Mouse (Mus musculus): Measurements from ENCODE around the gene Blzf1.

Blzf1 gene

DNA sequence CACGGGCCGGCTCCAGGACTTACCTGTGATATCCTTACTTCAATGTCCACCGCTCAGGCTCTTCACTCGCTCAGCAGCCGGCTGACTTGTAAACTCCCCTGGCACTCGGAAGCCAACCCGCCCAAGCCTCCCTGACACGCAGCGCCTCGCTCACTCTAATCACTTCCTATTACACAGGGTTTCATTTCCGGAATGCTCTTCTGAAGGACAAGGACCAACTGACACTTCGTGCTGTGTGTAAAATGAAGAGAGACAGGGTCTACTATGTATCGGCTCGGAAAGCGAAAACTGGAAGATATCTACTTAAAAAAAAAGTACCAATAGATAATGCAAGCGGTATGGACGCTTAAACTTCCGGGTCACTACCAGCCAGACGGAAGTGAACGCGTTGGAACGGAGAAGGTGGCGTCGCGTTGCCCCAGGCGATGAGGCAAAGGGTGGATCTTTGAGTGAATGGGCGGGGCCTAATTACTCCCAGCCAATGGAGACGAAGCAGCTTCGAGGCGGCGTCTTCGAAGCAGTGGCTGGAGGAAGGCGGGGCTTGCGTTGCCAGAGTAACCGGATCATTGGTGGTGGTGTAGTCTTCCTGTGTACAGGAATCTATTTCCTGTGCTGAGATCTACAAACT is at the start of gene Blzf1:
Blzf1 (minus strand) TSS at position 366 of the 628 bp plus-strand sequence.
- DNase-seq: peak; percentile 98

DNA sequence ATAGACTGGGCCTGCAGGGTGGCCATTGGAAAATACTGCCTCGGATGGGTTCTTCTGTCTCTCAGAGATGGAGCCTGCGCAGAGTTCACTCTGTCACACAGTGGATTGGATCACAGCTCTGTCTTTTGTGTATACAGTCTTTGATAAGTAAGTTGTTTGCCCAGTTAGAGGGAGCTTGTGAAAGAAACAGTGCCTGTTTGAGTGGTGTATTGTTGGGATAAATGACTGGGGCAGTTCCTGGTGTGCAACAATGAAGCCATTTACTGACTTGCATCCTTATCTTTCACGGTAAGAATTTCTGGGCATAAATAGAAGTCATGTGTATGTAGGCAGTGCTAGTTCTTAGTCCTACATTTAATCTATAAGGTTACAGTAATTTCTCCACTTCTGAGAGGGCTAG is 46.2 kb upstream of the Blzf1 start:
- no peak for DNase-seq

DNA sequence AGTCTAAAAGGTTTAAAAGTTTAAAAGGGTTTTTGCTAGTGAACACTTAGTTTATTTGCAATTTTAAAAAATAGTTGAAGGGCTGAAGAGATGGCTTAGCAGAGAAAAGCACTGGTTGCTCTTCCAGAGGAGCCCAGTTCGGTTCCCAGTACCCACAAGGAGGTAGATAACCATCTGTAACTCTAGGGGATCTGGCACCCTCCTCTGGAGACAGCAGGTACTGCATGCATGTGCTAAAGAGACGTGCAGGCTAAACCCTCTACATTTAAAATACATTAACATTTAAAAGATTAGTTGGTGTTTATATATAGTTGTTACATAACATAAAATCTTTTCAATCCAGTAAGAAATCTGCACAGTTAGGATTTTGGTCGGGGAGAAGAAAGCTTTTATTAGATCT is 34.9 kb upstream of the Blzf1 start:
- peak; percentile 19 for DNase-seq

DNA sequence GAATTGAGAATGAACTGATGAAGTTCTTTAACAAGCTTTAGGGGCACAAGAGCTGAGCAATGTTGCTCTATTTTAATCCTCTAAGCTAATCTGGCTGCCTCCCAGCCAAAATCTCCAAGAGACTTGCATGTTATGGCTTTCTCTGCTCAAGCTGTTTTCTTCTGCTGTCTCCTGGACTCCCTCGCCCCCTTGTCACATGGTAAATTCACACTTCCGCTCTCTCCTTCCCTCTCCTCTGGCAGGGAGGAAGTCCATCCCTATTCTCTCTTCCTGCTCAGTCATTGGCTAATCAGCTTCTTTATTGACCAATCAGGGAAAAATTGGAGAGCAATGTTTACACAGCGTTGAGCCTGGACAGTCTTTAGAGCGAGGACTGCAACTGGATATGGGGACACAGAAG is 28.6 kb upstream of the Blzf1 start:
- DNase-seq: no peak

DNA sequence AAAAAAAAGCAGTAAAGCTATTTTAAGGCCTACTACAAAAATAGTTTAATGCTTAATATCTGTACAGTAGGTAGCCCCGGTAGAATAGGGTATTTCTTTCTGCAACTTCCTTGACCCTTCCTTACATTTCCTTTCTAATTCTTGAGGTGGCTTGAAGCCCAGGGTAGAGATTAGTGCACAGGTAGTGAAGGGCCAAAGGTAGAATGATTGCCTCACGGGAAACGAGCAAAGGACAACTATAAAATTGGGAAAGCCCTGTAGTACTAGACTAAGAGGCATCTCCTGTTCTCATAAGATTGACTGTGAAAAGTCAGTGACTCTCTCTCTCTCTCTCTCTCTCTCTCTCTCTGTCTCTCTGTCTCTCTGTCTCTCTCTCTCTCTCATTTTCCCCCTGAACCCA is 28.1 kb upstream of the Blzf1 start:
- no peak for DNase-seq

DNA sequence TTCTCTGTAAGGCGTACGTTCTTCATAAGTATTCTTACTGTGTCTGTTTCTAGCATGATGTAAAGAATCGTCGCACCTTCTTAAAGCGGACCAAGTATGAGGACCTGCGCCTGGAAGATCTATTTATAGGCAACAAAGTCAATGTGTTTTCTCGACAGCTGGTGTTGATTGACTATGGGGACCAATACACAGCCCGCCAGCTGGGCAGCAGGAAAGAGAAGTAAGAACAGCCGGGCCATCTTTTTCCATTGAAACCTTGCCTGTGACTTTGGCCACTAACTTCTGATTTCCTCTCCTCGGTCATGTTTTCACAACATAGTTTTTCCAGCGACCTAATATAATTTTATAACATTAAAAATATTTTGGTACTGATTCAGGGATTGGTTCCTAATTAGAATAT is 25.3 kb upstream of the Blzf1 start:
- no peak for DNase-seq

DNA sequence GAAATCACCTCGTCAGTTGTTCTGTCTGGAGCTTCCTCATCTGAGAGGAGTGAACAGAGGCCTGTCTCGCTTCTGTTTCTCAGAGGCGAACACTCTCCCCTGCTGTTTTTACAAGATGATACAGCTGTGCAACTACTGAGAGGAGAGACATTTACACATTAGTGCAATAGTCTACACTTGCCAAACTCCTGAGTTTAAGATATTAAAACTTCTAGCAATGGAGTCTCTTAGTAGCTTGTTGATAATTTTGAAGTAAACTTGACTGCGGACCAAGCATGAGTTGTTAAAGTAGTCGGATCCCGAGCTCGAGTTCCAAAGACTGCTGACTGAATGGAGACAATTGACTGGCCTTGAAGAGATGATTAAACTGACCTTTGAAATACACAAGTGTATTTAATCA is 20.5 kb upstream of the Blzf1 start:
- DNase-seq: no peak

DNA sequence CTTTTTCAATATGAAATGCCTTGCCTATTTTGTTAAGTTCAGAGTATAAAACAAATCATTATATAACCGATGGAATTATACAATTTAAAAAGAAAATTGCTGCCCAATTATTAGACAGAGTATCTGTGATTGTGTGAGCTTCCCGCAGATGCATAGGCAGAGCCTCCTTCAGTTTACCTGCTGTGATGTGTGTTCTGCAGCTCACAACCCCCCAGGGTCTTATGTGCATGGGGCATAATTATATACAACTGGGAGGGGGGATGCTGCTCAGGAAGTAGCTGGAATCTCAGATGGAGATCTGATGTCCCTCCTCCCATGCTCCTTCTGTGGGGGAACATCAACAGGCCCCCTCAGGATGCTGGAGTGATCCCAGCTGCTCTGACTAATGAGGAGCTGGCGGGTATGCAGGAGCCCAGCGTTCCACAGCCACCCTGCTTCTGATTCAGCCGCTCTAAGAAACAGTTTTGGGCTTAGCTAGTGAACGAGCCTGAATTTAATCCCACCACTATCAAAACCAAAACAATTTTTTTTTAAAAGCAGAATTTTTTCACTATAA is 19.4 kb upstream of the Blzf1 start:
- DNase-seq: no peak

DNA sequence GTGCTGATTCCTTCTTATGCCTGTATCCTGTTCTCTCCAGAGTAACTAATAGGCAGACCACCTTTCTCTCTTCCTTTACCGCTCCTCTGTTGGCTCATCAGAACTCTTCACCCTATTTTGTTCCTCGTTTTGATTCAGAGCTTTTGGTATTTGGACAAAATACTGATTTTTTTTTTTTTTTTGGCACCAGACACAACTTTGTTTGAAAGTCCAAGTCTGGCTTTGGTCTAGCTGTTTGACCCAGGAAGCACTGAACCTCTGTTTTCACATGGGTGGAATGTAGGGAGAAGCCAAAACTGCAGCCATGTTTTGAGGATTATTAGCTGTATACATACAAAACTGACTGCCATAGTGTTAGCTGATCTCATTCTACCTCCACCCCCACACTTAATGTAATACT is 17.6 kb upstream of the Blzf1 start:
- DNase-seq: no peak

DNA sequence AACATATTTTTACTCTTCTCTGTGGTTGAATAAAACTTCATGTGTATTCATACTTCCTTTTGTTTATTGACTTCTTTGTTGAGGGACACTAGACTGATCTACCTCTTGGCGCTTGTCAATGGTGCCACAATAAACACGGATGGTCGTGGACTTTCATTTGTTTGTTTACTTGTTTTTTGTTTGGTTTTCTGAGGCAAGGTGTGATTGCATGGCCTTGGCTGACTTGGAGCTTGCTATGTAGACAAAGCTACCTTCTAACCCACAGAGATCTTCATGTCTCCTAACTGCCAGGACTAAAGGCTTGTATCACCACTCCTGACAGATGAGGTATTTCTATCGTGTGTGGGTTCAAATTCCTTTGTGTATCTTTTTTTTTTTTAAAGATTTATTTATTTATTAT is 16.9 kb upstream of the Blzf1 start:
- no peak for DNase-seq

DNA sequence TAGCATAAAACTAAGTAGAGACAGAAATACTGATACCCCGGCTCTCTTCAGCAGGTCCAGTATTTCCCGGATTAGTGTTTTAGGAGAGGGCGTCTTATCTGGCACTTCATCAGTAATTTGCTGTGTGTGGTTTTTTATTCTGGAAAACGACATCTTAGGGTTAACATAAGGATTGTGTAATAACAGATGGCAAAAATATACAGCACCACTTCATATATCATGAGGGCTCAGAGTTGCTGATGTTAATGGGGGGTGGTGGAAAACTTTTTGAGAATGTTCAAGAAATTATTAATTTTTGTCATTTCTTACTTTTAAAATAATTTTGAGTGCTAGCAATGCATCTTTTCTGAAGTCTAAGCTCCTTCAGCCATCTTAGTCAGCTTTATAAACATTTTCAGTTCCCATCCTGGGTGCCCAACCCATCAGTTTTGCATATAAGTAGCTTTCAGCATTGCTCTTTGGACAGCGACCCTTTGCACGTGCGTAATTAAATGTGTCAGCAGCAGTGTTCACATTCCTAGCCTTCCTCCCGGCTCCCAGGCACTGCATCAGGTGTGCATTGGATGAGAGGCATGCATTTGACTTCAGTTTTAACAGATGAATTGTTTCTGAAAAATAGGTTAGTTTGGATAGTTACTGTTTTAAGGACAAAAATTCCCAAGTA is 15.8 kb upstream of the Blzf1 start:
- no peak for DNase-seq

DNA sequence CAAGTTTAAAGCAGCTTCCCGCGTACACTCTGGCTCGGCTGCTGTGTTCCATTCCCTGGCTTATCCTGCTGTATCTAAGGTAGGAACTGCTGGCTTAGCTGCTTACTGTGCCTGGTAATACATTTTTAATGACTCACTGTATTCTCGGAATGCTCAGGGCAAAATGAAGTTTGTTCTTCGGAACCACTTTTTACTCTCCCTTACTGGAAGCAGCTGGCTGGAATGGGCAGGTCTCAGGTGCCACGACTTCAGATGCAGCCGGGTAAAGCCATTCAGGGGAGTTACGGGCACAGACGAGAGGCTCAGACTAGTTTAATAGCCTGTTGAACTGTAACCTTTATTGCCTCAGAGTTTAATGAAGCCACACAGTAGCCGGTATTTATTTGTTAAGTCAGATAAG is 14.1 kb upstream of the Blzf1 start:
- DNase-seq: no peak

DNA sequence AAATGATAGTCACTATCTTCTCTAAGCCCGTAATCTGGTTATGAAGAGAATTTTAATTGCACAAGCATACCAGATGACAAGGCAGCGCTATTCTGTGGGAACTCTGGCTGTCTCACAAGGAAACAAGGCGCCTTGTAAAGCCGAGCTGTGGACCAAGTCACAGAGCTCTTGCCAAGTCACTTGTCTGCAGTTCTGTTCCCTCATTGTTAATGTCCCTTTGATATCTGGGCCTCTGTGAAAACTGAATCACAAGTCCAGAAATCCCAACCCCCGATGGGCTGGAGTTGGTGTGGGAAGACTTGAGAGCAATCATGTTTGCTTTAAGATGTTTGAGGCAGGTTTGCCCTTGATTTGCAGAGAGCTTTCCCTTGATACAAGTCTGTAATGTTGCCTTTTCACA is 13.4 kb upstream of the Blzf1 start:
- no peak for DNase-seq

DNA sequence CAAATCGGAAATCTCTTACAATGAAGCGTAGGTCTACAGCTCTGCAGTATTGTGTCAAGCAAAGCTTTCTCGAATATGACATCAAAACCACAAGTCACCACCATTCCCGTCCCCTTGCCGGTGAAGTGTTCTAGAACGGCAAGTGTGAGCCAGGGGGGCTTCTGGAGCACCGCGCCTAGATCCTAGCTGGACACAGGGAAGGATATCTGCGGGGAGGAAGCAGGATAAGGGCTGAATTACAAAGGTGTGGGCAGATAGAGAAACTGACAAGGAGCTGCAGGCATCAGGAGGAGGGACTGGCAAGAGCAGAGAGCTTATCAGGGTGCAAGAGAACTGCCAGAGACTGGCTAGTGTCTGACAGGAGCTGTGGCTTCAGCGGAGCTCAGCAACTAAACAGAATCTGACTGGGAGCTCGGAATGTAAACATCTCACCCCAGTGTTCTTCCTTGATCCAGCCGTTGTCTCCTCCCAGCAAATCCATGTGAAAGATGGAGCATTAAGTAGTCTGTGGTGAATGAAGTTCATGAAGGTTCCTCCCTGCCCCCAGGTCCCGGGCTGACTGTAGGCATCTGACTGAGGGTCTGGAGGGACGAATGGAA is 12.4 kb upstream of the Blzf1 start:
- peak; percentile 29 for DNase-seq

DNA sequence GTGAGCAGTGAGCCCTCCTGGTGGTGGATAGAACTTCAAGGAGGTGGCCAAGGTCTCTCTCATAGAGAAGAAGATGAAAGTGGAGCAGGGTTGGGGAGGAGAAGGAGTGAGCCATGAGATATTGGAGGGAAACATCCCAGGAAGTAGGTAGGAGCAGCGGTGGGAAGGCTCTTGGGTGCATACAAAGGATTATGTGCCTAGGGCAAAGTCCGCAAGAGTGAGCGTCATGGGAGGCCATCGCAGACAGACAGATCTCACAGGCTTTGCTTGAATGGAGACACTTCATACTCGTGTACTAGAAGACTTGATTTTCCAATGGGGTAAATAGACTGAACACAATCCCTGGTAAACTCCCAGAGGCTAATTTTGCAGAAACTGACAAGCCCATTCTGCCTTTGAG is 11.2 kb upstream of the Blzf1 start:
- no peak for DNase-seq

DNA sequence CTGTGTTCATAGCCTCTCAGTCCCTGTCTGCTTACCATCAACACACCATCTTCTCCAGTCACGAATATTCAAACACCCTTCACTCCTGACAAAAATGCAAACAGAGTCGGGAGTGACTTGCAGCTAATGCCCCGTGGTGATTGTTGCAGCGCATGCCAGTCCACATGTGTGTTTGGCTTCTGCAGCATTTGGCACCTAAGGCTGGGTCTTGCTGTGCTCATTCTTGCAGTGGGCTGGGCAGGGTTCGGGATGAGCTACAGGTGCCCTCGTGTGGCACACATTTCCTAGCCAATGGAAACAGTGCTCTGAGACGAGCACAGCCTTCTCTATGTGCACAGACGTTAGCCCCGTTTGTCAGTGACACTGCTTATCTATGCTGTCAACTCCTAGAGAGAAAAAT is 10.0 kb upstream of the Blzf1 start:
- no peak for DNase-seq

DNA sequence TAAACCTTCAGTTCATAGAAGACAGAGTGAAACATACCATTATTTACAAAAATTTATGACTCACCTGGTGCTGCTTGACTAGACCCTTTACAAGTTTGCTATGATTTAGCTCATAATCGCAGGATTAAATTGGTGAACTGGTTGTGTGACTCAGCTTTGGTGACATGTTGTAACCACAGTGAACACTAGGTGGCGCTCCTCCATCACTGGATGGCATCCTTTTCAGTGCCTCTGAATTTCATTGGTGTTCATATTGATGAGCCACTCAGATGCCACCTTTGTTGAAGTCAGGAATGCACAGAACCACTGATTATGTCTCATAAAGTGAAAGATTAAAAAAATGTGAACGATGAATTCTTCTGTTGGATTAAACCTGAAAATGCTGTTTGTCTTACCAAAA is 9.4 kb upstream of the Blzf1 start:
- peak; percentile 77 for DNase-seq

DNA sequence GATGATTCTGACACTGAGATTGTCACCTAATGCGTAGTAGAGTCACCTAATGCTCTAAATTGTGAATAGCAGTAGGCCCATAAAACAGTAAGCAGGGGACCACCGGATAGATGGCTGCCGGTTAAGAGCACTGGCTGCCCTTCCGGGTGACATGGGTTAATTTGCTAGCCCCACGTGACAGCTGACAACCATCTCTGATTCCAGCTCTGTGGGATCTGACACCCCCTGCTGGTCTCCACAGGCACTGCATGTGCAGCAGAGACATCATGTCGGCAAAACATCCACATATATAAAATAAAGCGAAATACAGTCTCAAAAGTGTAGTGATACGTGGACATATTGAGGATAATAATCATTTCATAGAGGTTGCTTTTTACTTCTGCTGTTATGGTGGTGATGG is 8.0 kb upstream of the Blzf1 start:
- DNase-seq: peak; percentile 49

DNA sequence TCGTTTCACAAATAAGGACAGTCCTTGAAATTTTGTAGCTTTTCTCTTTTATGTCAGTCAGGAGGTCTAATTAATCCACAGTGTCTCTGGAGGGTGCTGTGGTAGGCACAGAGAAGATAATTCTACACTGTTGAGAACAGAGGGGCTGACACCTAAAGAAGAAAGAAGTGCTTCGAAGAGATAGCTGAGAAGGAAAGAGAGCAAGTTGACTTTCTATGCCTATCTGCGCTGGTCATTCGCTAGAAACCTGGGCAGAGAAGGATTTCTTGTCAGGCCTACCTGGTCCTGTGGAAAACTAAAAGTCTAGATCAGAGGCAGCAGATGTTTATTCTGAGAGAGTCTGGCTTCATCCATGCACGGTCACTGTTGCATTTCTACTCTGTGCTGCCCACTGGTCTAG is 6.8 kb upstream of the Blzf1 start:
- DNase-seq: no peak

DNA sequence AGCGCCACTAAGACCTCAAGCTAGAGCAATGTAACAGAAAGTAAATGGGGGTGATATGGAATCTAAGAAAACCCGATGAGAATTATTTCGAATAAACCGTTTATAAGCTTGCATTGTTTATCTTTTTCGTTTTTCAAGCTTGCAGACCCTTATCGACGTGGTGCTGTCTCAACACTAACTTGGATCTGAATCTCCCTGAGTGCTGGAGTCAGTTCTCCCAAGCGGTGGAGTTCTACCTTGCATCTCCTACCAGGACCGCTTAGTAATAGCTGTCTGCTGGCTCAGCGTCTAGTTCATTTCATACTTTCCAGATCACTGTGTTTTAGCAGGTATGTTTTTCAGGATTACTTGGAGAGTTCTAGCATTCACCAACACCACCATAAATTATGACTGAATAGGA is 633 bp upstream of the Blzf1 start:
- DNase-seq: no peak

DNA sequence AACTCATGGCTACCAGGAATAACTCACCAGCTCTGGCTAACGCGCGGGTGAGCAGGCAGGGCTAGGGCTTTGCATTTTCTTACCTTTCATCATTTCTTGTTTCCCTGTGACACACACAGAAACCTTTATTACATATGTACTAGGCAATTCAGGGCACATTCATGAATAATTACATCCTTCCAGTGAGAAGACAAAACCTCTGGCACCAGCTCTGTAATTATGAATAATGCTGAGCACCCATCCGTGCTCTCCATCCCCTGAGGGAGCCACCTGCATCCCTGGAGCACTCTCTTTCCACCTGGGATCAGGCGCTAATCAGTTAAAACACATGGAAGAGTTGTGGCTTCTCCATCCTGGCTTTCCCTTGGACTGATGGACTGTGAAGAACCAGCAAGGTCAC is 3.5 kb downstream of the Blzf1 start, which contains the start of gene Nme7:
Nme7 (plus strand) TSS at position 301 of the 400 bp plus-strand sequence.
- DNase-seq: no peak

DNA sequence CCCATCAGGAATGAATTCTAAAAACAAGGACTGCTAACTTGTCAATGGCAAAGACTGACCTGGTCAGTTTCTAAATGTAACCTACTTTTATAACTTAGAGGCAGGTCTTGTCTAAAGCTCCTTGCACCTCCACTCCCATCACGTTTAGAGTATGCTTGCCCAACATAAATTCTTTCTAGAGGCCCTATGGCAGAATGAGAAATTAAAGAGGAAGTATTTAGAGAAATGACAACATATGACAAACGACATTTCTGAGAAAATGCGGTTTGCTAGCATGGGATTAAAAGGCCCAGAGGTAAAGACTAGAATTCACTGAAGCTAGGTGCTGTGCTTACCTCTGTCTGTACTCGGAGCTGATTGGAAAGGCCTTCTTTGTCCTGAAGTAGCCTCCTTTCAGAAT is 5.3 kb downstream of the Blzf1 start:
- no peak for DNase-seq

DNA sequence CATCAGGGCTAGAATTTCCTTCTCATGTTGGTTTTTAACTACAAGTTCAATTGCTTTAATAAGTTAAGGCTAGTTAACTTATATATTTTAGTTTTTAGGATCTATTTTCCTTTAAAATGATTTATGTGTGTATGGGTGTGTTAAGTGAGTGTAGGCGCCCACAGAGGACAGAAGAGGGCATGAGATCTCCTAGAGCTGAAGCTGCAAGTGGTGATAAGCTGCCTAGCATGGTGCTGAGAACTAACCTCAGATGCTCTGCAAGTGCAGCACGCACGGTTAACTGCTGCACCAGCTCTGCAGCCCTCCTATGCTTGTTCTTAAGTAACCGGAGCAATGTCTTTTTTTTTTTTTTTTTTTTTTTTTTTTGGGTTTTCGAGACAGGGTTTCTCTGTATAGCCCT is 10.8 kb downstream of the Blzf1 start:
- no peak for DNase-seq

DNA sequence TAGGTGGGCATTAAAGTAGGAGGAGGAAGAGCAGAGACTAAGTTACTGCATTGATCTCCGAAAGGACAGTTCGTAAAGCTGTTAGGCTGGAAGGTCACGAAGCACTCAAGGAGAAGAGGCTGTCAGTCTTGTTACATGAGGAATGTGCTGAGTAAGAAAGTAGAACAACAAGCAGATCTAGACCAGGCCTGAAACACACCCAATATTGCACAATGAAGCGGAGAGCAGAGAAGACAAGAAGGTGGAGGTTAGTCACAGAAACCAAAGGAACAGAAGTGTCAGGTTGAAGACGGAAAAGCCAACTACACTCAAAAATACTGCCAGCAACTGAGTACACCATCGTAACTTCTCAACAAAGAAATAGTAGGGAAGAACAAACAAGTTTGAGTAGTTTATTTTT is 13.2 kb downstream of the Blzf1 start:
- no peak for DNase-seq
